Mouse (Mus musculus) MEL (cell line): Measurements from ENCODE around the gene Mpzl3.

Experiments
- CHD2 ChIP-seq: IDR thresholded peaks from 2 replicates; pipeline ENCODE4 v1.6.1; 2011; ENCODE audit warnings: low read length, improper control_type of control experiment
- CTCF ChIP-seq, 3 experiments: IDR thresholded peaks in 2 of 3; conservative IDR thresholded peaks in 1 of 3; 2 replicates each; pipeline ENCODE4 v1.5.1; 2011 to 2012; ENCODE audit warnings: low read length in 3 of 3, low read depth in 2 of 3, mild to moderate bottlenecking in 2 of 3, improper control_type of control experiment in 1 of 3, inconsistent platforms in 1 of 3, mixed read lengths in 1 of 3, moderate library complexity in 1 of 3; ENCODE audit not compliant: control insufficient read depth in 1 of 3, insufficient read depth in 1 of 3, poor library complexity in 1 of 3, severe bottlenecking in 1 of 3
- ELF1 ChIP-seq: IDR thresholded peaks from 2 replicates; pipeline ENCODE4 v1.6.1; 2014; ENCODE audit warnings: low read depth, mild to moderate bottlenecking, inconsistent platforms, low read length, improper control_type of control experiment, moderate library complexity
- EP300 ChIP-seq, 2 experiments: IDR thresholded peaks; 2 replicates each; pipeline ENCODE4 v1.6.1; 2011; ENCODE audit warnings: improper control_type of control experiment in 2 of 2, low read length in 2 of 2, low read depth in 1 of 2, mild to moderate bottlenecking in 1 of 2
- GABPA ChIP-seq: IDR thresholded peaks from 2 replicates; pipeline ENCODE4 v1.6.1; 2012; ENCODE audit warnings: low read depth, mild to moderate bottlenecking, inconsistent platforms, low read length, improper control_type of control experiment, moderate library complexity
- POLR2A ChIP-seq, 2 experiments: IDR thresholded peaks; 2 replicates each; pipeline ENCODE4 v1.6.1; 2011 to 2012; ENCODE audit warnings: low read length in 2 of 2, mild to moderate bottlenecking in 2 of 2, control low read depth in 1 of 2, improper control_type of control experiment in 1 of 2, low read depth in 1 of 2, moderate library complexity in 1 of 2; ENCODE audit not compliant: control insufficient read depth in 1 of 2, insufficient read depth in 1 of 2, poor library complexity in 1 of 2
- TAL1 ChIP-seq: IDR thresholded peaks from 2 replicates; pipeline ENCODE4 v1.6.1; 2012; ENCODE audit warnings: mild to moderate bottlenecking, inconsistent platforms, low read length, moderate library complexity, mixed read lengths
- ZKSCAN1 ChIP-seq: IDR thresholded peaks from 2 replicates; pipeline ENCODE4 v1.6.1; 2012; ENCODE audit warnings: low read depth, mild to moderate bottlenecking, inconsistent platforms, low read length, improper control_type of control experiment, moderate library complexity

DNA sequence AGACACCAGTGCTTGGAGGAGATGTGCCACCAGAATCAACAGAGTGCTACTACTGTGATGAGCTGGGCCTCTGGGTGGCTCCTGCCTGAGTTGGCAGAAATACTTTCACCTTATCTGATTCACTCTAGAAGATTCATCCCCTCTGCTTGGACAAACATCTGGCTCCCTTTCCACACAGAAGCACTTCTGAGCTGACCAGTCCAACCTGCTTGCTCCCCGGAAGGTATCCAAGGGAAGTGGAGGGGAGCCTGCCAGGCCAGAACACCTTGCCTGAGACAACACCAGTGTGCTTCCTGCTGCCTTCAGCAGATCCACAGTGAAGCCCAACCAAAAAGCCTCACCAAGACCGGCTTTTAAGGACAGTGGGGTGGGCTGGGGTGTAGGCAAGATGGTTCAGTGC, 30.8 kb upstream of the Mpzl3 start:
- no peak for TF ChIP-seq EP300 (IDR thresholded peaks at IDR 0.05; ENCODE audit: low read depth in 1 of 2, low read length in 2 of 2)
- TF ChIP-seq ELF1: no peak
- TF ChIP-seq POLR2A (IDR thresholded peaks at IDR 0.05; ENCODE audit: control insufficient read depth in 1 of 2, insufficient read depth in 1 of 2, low read depth in 1 of 2, low read length in 2 of 2, poor library complexity in 1 of 2): no peak
- TF ChIP-seq CTCF (IDR thresholded peaks at IDR 0.05 in 2 of 3, conservative IDR thresholded peaks at IDR 0.05 in 1 of 3; ENCODE audit: control insufficient read depth in 1 of 3, insufficient read depth in 1 of 3, low read depth in 2 of 3, low read length in 3 of 3, poor library complexity in 1 of 3, severe bottlenecking in 1 of 3): no peak
- no peak for TF ChIP-seq GABPA
- TF ChIP-seq TAL1: no peak
- no peak for TF ChIP-seq CHD2
- no peak for TF ChIP-seq ZKSCAN1
